Mouse (Mus musculus): ENCODE data around the gene Arhgap11a. TPM values are rescaled to one million over a fixed set of nuclear protein-coding genes. Genes with fewer than 3 reads are reported as not detected.

Arhgap11a gene
- total and polyA plus RNA-seq, 2 experiments from 2014 or later: 2.7 to 5.2 TPM

DNA sequence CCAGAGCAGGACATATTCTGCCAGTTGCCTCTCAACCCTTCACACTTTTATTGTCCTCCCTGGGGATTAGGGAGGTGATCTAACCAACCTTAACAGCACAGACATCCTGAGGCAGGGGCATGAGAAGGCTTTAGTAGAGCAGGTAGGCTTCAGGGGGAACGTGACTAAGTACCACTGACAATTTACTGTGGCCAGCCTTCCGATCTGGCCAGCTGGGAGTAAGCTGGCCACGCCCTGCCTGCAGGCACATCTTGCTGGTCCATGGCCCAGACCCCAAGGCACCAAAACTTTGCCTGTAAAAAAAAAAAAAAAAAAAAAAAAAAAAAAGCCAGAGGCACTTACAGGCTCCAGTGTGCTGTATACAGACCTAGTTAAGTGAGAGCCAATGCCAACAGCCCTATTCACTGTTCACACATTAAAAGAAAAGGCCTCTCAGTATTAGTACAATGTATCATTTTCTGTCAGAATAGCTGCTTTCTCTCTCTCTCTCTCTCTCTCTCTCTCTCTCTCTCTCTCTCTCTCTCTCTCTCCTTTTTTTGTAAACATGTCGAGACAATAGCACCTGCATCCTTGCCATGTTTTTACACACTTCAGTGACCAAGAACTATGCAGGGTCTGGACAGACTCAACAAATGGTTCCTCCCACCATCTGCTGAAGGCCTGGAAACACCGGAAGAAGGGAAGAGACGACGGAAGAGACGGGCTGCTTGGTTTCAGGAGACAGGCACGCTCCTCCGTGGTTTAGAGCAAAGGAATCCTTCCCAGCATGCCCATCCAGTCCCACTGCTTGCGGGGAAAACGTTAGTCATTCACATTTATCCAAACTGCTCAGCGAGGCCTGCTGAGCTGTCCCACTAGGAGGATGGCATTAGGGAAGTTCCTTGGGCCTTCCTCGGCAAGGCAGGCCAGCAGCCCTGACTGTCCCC lies 30.5 kb downstream of the Arhgap11a start:
- Histone ChIP-seq H3K4me1 (ENCODE audit: insufficient read depth) (no peaks in the 10 kb centered on the region; the same call in 1 of the 2 replicates), H3K4me2 (ENCODE audit: low read depth) (no peak overlapping the region), H3K4me3 (ENCODE audit: low read depth, low read length) (no peak overlapping the region), H3K36me3 (ENCODE audit: insufficient read depth) (peaks cover 7% of the 10 kb centered on the region; the same call in 1 of the 2 replicates), H3K9ac (no peak overlapping the region), H3K27me3 (ENCODE audit: insufficient read depth, low read length) (no peaks in the 10 kb centered on the region), H3K27ac (ENCODE audit: low read depth, low read length) (peak overlapping the region; percentile 29; the same call in 1 of the 2 replicates), H3K9me3 (ENCODE audit: low read length) (no peaks in the 10 kb centered on the region)
- ATAC-seq: peak; percentile 78
- WGBS: 36% methylated on average over 14 of the region's 14 CpGs
- TF ChIP-seq CTCF (IDR thresholded peaks at IDR 0.05; ENCODE audit: low read depth): no peak
- DNase-seq: peak; percentile 33

- peak; percentile 69 for TF ChIP-seq CTCF (IDR thresholded peaks at IDR 0.05; ENCODE audit: low read depth)
- Histone ChIP-seq H3K4me1 (ENCODE audit: insufficient read depth) (no peaks in the 10 kb centered on the region), H3K9ac (no peak overlapping the region), H3K27ac (ENCODE audit: low read depth, low read length) (no peak overlapping the region), H3K9me3 (ENCODE audit: low read length) (no peaks in the 10 kb centered on the region), H3K36me3 (ENCODE audit: insufficient read depth) (0 out of 2 replicates have a peak, but pooled peaks cover 4% of the 10 kb centered on the region), H3K27me3 (ENCODE audit: insufficient read depth, low read length) (no peaks in the 10 kb centered on the region), H3K4me3 (ENCODE audit: low read depth, low read length) (no peak overlapping the region), H3K4me2 (ENCODE audit: low read depth) (no peak overlapping the region)
- no peak for ATAC-seq
- WGBS: 31% methylated on average over 9 of the region's 9 CpGs
- peak; percentile 62 for DNase-seq
Measured at GRCm38 (mm10) chr2:113807640-113808039, 40.8 kb downstream of the Arhgap11a start.

DNA sequence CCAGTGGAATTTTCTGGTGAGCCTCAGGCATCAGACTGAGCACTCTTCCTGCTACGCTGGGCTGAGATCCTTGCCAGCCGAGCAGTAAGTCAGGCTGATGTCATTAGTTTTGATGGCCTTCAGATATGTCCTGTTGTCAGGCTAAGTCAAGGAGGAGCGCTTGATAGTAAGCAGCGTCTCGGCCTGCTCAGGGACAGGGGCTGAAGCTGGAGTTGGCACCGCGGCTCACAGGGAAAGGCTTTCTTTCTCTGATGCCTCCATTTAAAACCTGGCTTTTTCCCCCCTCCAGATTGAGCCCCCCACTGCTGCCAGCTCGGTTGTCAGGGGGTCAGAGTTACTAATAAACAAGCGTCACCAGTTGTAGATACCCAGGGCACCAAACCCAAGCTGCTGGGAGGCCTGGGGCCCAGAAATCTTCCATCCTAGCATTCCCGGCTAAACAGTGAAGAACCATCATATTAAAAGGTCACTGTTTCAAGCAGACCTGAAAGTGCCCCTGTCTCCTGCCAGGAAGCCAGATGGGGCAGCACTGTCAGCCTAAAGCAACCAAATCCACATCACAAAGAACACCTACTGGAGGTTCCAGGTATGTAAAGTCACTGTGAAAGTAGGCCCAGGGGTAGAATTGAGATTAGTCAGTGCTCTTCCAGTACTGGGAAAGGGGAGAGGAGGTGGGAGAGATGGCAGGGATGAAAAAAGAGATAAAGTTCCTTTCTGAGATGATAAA lies 41.4 kb downstream of the Arhgap11a start:
- Histone ChIP-seq H3K9ac (no peak overlapping the region), H3K4me3 (ENCODE audit: low read depth, low read length) (no peak overlapping the region), H3K36me3 (ENCODE audit: insufficient read depth) (0 out of 2 replicates have a peak, but pooled peaks cover 4% of the 10 kb centered on the region), H3K9me3 (ENCODE audit: low read length) (no peaks in the 10 kb centered on the region), H3K4me2 (ENCODE audit: low read depth) (no peak overlapping the region), H3K27me3 (ENCODE audit: insufficient read depth, low read length) (no peaks in the 10 kb centered on the region), H3K4me1 (ENCODE audit: insufficient read depth) (no peaks in the 10 kb centered on the region), H3K27ac (ENCODE audit: low read depth, low read length) (no peak overlapping the region)
- ATAC-seq (no peak), DNase-seq (no peak)
- 70% methylated on average over 10 of the region's 10 CpGs for WGBS
- no peak for TF ChIP-seq CTCF (IDR thresholded peaks at IDR 0.05; ENCODE audit: low read depth)

GRCm38 (mm10) chr2:113805765-113806164 lies 42.7 kb downstream of the Arhgap11a start:
- ATAC-seq (peak; percentile 34; the same call in 1 of the 2 replicates), DNase-seq (no peak)
- Histone ChIP-seq H3K36me3 (ENCODE audit: insufficient read depth) (0 out of 2 replicates have a peak, but pooled peaks cover 4% of the 10 kb centered on the region), H3K9me3 (ENCODE audit: low read length) (no peaks in the 10 kb centered on the region), H3K4me1 (ENCODE audit: insufficient read depth) (no peaks in the 10 kb centered on the region), H3K9ac (no peak overlapping the region), H3K27ac (ENCODE audit: low read depth, low read length) (no peak overlapping the region), H3K4me3 (ENCODE audit: low read depth, low read length) (no peak overlapping the region), H3K27me3 (ENCODE audit: insufficient read depth, low read length) (no peaks in the 10 kb centered on the region), H3K4me2 (ENCODE audit: low read depth) (no peak overlapping the region)
- WGBS: 71% methylated on average over 4 of the region's 4 CpGs
- TF ChIP-seq CTCF (IDR thresholded peaks at IDR 0.05; ENCODE audit: low read depth): no peak

- DNase-seq: no peak
- 11% methylated on average over 1 of the region's 1 CpGs for WGBS
Measured at GRCm38 (mm10) chr2:113803753-113804152, 44.7 kb downstream of the Arhgap11a start.

DNA sequence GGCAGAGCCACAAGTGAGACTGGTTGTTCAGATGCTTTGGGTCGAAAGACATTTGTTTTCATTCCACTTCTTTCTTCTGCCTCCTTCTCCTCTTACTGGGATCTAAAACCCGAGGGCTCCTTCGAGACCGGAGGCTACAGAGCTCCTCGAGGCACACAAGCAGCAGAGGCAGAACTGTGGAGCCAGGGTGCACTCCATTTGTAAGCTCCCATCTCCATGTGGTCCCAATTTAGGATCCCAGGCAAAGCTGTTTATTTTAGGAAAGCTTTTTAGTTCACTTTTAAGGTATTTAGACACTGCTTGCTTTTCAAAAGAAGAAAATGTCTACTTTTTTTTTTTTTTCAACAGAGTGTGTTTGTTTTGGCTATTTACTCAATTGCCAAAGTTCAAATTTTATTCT lies 47.6 kb downstream of the Arhgap11a start:
- Histone ChIP-seq H3K4me1 (ENCODE audit: insufficient read depth) (no peaks in the 10 kb centered on the region), H3K36me3 (ENCODE audit: insufficient read depth) (no peaks in the 10 kb centered on the region), H3K9me3 (ENCODE audit: low read length) (no peaks in the 10 kb centered on the region), H3K27me3 (ENCODE audit: insufficient read depth, low read length) (no peaks in the 10 kb centered on the region), H3K4me3 (ENCODE audit: low read depth, low read length) (no peak overlapping the region), H3K27ac (ENCODE audit: low read depth, low read length) (no peak overlapping the region), H3K9ac (no peak overlapping the region), H3K4me2 (ENCODE audit: low read depth) (no peak overlapping the region)
- no peak for TF ChIP-seq CTCF (IDR thresholded peaks at IDR 0.05; ENCODE audit: low read depth)
- ATAC-seq: no peak
- no peak for DNase-seq
- WGBS: 83% methylated on average over 5 of the region's 5 CpGs

More at GRCm38 (mm10) chr2:113803753-113804152, 44.7 kb downstream of the Arhgap11a start:
- Histone ChIP-seq H3K27me3 (ENCODE audit: insufficient read depth, low read length) (no peaks in the 10 kb centered on the region), H3K9me3 (ENCODE audit: low read length) (no peaks in the 10 kb centered on the region), H3K9ac (no peak overlapping the region), H3K4me2 (ENCODE audit: low read depth) (no peak overlapping the region), H3K36me3 (ENCODE audit: insufficient read depth) (0 out of 2 replicates have a peak, but pooled peaks cover 4% of the 10 kb centered on the region), H3K4me3 (ENCODE audit: low read depth, low read length) (no peak overlapping the region), H3K4me1 (ENCODE audit: insufficient read depth) (no peaks in the 10 kb centered on the region), H3K27ac (ENCODE audit: low read depth, low read length) (no peak overlapping the region)
- TF ChIP-seq CTCF (IDR thresholded peaks at IDR 0.05; ENCODE audit: low read depth): no peak
- no peak for ATAC-seq
